Mouse (Mus musculus) myocyte (in vitro differentiated cells): ENCODE measurements at regions not wholly inside any gene's neighbourhood (a gene's known extent, or its start where the extent isn't known, plus 50 kb on each side); places are given as distances from the start of the nearest gene placed in this dataset.

Experiments
- CEBPB ChIP-seq: IDR thresholded peaks from 2 replicates; pipeline ENCODE4 v1.6.1; 2011; ENCODE audit warnings: mild to moderate bottlenecking, moderate library complexity; ENCODE audit not compliant: poor library complexity, insufficient read depth, severe bottlenecking
- MAX ChIP-seq: IDR thresholded peaks from one replicate; pipeline ENCODE4 v1.6.1; 2011; ENCODE audit warnings: low read depth, mild to moderate bottlenecking, control low read depth
- MYOD1 ChIP-seq, 3 experiments: IDR thresholded peaks; one replicate each; pipeline ENCODE4 v1.6.1; 2011; ENCODE audit warnings: control low read depth in 2 of 3, low read depth in 2 of 3, mild to moderate bottlenecking in 2 of 3, moderate library complexity in 1 of 3; ENCODE audit not compliant: insufficient read length in 2 of 3, control insufficient read depth in 1 of 3
- POLR2A ChIP-seq: IDR thresholded peaks from one replicate; pipeline ENCODE4 v1.6.1; 2011; ENCODE audit warnings: low read depth, mild to moderate bottlenecking, control low read depth, moderate library complexity; ENCODE audit not compliant: insufficient read length
- REST ChIP-seq: IDR thresholded peaks from one replicate; pipeline ENCODE4 v1.6.1; 2011; ENCODE audit warnings: mild to moderate bottlenecking, control low read depth, moderate library complexity; ENCODE audit not compliant: insufficient read depth, insufficient read length
- TCF12 ChIP-seq: IDR thresholded peaks from one replicate; pipeline ENCODE4 v1.6.1; 2011; ENCODE audit warnings: mild to moderate bottlenecking, control low read depth; ENCODE audit not compliant: poor library complexity, insufficient read depth, severe bottlenecking

GRCm38 (mm10) chr3:143016758-143017157 is 135.0 kb upstream of the Pkn2 start:
- TF ChIP-seq POLR2A (no peak), MYOD1 (IDR thresholded peaks at IDR 0.05; ENCODE audit: control insufficient read depth in 1 of 3, insufficient read length in 2 of 3, low read depth in 2 of 3) (no peak), CEBPB (no peak), MAX (no peak), TCF12 (no peak), REST (no peak)
